Mouse (Mus musculus): ENCODE data around the gene Prm1. TPM values are rescaled to one million over a fixed set of nuclear protein-coding genes. Genes with fewer than 3 reads are reported as not detected.
"Not testable (repeated sequence)": the region's sequence is repeated elsewhere in the genome, so short reads cannot be mapped to it uniquely, and the experiment has no call there.

Prm1 gene
- total RNA-seq, 2 experiments from 2014 or later, result not detected

DNA sequence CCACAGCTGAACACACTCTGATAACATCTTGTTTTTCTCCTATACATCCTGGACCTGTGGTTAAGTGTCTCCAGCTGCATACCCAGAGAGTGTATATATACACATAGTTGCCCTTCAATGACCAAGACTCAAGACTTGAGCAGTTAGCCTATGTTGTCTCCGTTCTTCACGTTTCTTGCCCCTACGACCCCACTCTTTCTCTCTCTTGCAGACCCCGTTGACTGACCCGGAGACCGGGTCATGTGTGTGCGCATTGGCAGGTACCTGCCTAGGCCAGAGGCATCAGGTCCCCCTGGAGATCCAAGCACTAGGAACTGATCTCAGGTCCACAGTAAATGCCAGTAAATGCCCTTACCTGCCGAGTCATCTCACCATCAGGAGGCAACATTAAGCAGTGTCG is 21.6 kb upstream of the Prm1 start:
- intact Hi-C loops (cut with DNase I), result no loop called here
- no peak for DNase-seq

DNA sequence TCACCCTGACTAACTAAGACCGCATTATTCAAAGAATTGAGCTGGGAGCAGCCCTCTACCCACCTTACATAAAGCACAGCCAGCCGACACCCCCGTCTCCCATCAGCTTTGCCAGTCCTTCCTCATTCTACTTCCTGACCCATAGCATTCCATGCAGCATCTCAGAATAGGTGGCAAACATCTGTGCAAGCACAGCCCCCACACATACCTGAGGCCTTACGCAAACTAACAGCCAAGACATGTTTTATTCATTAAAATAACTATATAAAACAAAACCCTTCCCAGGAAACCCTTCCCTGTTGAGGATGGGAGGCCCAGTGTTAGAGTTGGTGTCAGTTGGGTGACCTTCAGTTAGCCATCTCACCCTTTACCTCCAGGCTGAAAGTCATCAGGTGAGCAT is 20.2 kb upstream of the Prm1 start:
- DNase-seq, result no peak
- intact Hi-C loops (cut with DNase I), result no loop called here

DNA sequence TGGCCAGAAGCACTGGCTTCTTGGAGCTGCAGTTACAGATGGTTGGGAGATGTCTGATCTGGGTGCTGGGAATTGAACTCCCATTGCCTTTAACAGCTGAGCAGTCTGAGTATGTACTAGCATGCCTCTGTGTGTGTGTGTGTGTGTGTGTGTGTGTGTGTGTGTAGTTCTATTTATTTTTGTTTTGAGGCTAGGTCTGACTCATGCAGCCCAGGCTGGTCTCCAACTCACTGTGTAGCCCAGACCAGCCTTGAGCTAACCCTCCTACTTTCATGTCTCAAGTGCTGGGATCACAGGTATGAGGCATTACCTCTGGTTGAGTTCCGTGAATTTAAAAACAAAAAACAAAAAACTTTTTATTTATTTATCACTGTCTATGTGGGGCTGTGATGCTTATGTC is 18.9 kb upstream of the Prm1 start:
- intact Hi-C loops (cut with DNase I), result no loop called here
- DNase-seq, result no peak

DNA sequence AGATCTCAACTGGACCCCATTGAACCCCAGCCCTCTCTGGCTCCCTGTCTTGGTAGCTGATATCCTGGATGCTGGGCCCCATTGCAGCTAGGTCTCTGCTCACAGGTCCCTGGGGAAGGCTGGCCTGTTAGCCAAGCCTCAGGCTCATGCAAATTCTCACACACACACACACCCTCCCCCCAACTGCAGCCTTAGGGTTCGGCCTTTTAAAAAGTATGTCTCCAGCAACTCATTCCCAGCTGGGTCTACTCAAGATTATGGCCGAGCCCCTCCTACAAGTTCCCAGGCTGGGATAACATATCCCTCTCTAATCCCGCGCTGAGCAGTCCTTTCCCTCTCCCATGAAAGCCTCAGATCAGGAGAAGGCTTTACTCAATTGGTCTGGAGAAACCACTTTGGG is 15.7 kb upstream of the Prm1 start:
- intact Hi-C loops (cut with DNase I), result no loop called here
- DNase-seq, result no peak

DNA sequence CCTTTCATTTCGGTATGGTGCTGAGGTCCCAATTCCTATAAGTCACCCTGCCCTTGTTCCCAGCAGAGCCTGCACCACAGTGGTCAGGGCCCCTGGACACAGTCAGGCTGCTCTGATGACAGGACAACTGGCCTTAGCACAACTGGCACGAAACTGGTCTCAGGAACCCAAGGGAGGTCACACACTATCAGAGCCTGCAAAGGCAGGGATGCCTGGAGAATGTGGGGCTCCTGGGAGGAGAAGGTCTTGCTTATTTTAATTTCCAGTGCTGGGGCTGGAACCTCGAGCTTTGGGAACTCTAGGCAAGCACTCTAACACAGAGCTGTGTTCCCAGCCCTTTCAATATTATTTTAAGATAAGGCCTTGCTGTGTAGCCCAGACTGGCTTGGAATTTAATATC is 14.3 kb upstream of the Prm1 start:
- peak in 1 of 2 experiments; percentile 42 for DNase-seq
- intact Hi-C loops (cut with DNase I), result no loop called here

DNA sequence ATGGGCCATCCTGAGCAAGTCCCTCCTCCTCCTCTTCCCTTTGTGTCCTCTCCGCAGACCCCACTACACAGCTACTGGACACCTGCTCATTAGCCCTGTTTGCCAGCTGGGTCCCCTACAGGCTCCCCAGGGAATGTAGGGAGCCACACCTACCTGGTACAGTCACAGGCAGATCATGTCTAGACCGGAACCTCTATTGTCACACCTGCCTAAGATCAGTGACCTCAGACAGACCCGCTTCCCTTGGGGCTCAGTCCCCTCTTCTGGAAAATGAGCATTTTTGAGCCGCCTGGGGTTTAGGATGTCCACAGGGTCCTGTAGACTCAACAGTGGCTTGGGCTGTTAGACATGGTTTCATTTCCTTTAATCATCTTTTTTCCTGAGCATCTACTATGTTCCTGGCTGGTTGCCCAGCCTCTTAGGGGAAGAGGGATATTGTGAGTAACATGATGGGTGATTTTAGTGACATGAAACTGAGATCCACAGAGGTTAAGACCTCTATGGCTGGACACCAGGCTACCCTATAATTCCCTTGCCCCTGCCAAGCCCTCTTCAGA is 13.0 kb upstream of the Prm1 start:
- intact Hi-C loops (cut with DNase I), result no loop called here
- no peak for DNase-seq

DNA sequence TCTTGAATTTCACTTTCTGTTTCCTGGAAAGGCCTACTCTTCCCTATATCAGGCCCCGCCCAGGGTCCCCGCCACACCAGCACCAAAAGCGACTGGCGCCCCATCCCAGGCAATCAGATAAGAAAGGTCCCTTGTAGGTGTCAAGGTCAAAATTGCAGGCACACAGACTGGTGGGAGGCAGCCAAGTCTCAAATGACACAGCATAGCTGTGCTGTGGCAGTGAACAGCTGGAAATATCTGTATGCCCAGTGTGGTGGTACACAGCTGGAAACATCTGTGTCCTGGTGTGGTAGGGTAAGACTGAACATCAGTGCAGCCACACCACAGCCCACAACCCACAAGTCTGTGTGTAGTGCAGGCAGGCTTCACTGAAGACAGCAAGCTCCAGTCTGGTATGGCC is 9.2 kb upstream of the Prm1 start:
- no peak for DNase-seq
- intact Hi-C loops (cut with DNase I), result no loop called here

DNA sequence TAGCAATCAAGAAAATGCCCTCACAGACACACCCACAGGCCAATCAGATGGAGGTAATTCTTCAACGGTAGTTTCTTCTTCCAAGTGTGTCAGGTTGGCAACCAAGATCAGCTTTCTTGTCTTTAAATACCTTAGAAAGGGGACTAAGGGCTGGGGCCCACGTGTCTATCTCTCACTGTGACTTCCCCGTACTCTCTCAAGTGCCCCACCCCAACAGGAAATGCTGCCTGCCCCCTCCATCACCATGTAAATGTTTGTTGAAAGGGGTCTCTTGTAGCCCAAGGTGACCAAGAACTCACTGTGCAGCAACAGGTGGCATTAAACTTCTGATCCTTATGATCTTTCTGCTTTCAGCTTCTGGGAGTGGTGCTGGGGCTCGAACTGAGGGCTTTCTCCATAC is 8.1 kb upstream of the Prm1 start:
- intact Hi-C loops (cut with DNase I), result no loop called here
- no peak for DNase-seq

DNA sequence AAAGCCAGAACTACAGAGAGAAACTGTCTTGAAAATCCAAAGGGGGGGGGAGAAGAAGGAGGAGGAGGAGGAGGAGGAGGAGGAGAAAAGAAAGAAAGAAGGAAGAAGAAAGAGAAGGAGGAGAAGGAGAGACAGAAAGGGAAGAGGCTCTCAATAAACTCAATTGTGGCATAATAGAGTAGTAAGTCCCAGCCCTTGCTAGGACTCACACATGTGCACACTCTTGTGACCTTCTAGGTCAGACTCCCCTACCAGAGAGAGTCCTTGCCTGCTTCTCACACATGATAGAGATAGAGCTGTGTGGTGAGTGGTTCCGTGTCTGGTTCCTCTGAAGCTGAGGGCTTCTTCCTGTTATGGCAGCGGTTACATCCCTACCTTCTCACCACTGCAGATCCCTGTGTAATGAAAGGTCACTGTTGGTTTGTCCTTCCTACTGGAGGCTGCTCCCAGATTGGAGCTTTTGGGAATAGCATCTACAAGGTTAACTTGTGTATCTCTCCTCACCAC is 7.3 kb upstream of the Prm1 start, which contains the start of gene Gm11172:
Gm11172 (plus strand) TSS at position 51 of the 507 bp plus-strand sequence.
- no peak for DNase-seq

DNA sequence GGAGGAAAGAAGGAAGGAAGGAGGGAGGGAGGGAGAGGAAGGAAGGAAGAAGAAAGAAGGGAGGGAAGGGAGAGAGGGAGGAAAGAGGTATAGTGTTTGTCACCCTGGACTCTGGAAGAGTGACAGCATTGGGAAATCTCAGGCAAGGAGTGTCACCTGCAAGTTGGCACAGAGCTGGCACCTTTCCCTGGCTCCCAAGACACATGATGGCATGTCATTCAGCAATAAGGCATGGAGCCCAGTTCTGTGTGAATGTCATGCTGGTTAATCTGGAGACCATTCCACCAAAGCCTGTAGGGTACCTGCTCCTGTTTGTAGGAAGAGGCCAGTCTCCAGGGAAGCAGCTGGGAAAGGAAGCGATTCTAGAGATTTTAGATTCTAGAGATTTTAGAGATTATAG is 4.7 kb upstream of the Prm1 start:
- DNase-seq, result no peak
- intact Hi-C loops (cut with DNase I), result no loop called here

More for the DNA sequence above, 7.3 kb upstream of the Prm1 start, which contains the start of gene Gm11172:
- intact Hi-C loops (cut with DNase I), result no loop called here

DNA sequence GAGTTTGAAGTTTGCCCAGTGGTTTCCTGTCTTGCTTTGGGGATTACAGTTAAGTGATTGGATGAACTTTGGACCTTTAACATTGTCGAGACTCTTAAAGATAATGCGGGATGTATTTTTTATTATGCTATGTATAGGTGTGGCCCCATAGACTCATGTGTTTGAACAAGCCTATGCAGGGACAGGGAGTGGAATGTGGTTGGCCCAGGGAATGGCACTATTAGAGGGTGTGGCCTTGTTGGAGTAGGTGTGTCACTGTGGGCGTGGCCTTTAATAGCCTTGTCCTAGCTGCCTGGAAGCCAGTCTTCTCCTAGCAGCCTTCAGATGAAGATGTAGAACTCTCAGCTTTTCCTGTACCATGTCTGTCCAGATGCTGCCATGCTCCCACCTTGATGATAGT is 3.2 kb downstream of the Prm1 start:
- intact Hi-C loops (cut with DNase I); DNase-seq: not testable (repeated sequence)

DNA sequence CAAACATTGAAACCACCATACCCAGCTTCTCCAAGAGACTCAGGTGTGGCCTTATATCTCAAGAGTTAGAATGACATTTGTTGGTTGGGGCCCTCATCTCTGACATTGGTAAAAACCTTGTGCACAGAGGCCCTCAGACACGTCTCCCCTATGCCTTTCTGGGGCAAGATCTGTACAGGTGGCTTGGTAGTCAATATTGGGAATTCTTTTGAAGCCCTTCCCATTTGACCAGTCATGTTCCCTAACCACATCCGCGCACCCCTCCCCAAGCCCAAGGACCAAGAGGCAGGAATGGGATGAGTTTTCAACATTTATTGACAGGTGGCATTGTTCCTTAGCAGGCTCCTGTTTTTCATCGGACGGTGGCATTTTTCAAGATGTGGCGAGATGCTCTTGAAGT is 9.6 kb downstream of the Prm1 start, which contains the start of gene Prm2:
Prm2 (minus strand) TSS at position 101 of the 400 bp plus-strand sequence.
- intact Hi-C loops (cut with DNase I), result no loop called here
- no peak for DNase-seq

DNA sequence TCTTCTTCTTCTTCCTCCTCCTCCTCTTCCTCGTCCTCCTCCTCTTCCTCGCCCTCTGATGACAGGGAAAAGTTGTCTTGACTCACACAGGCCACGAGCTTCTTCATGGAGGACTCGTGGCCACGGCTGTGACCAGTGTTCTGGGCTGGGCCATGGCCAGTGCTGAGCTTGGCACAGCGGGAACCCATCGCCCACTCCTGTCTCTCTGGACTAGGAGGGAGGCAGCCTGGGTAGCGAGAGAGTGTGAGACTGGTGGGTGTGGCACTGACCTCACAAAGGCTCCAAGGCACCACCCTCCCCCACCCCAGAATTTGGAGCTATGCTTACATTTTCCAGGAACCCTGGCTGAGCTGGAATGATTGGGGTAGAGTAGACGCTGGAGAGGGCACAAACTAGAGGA is 14.9 kb downstream of the Prm1 start, which contains the start of gene Prm3:
Prm3 (minus strand) TSS at position 213 of the 400 bp plus-strand sequence.
- intact Hi-C loops (cut with DNase I), result no loop called here
- no peak for DNase-seq

DNA sequence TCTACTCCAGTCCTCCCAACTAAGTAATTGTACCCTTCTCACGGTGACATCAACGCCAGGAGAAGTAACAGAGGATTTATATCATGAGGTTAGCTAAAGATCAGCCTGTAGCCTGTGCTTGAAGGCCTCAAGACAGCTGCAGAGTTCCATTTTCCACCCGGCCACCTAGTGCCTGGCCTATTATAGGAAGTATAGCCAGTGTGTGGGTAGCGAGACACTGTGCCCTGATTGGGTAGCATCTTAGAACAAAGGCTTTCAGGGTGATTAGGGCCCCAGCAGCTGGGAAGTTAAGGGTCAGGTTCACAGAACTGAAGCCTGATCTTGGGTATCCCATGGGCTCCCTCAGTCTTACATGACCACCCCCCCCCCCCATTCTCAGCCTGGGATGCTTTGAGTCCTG is 16.8 kb downstream of the Prm1 start:
- DNase-seq, result no peak
- intact Hi-C loops (cut with DNase I), result loop anchor here (5.0 kb wide), 2 partner anchors 58 to 78 kb away; no protein-coding TSS in a partner anchor

DNA sequence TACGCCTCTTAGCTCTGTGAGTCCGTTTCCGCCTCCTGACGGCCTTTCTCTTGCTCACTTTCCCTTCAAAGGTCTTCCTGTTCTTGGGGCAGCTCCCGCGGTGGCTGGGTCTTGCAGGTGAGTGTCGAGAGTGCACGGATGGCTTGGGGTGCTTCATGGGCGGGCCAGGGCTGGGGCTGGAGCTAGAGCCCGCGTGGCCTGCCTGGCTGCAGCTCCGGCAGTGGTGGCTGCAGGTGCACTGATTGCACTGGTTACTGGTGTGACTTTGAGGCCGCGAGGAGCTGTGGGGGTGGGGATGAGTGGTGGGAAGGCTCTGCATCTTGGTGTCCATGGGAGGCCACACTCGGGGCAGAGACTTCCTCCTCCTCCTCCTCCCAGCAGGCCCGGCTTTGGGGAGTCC is 17.4 kb downstream of the Prm1 start, which contains the start of gene Tnp2:
Tnp2 (minus strand) TSS at position 390 of the 400 bp plus-strand sequence.
- DNase-seq, result no peak
- intact Hi-C loops (cut with DNase I), result loop anchor here (5.0 kb wide), 2 partner anchors 59 to 79 kb away; no protein-coding TSS in a partner anchor

DNA sequence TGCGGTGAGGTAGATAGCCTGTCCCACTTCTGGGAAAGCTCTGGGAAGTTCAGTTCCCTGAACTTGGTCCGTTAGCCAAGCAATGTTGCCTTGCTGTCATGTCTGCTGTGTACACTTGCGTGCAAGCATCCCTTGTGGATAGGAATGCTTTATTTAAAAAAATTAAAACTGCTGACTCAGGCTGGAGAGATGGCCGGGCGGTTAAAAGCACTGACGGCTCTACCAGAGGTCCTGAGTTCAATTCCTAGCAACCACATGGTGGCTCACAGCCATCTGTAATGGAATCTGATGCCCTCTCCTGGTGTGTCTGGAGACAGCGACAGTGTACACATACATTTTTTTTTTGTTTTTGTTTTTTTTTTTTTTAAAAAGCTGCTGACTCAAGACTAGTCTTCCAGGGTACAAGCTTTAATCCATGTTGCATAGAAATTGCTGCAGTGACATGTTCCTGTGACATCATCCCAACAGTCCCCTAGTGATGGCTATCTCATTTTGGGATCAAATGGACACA is 18.0 kb downstream of the Prm1 start:
- intact Hi-C loops (cut with DNase I), result loop anchor here (5.0 kb wide), 2 partner anchors 60 to 80 kb away; no protein-coding TSS in a partner anchor

DNA sequence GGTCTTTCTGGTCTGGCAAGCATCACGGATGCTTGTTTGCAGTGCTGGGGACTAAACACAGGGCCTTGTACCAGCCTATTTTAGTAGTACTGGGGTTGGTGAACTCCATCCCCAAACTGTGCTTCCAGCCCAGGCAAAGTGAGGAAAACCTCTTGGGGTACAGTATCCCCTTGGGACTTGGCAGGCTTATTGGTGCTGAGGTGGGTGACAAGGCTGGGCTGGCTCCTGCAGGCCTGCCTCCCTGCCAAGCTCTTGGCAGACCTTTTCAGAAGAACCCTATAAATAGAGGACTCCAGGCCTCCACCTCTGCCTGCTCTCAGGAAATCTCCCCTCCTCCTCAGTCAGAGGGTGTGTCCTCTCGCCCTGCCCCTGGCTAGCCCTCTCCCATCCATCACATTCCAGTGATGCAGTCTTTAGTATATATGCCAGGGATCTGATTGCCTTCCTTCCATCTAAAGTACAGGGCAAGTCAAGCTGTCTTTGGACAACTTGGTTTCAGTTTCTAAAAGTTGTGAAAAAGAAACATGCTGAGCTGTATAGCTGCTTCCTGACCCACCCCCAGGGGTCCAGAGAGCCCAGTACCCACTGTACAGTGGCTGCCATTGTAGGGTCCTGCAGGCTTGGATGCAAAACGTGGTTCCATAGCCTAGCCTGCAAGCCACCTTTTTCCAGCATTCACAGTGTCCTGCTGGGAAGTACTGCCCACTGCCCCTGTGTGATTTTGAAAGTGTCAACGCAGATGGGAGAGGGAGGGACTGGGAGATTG is 18.7 kb downstream of the Prm1 start:
- peak in 1 of 2 experiments; percentile 29 for DNase-seq
- intact Hi-C loops (cut with DNase I), result loop anchor here (1.0 to 5.0 kb wide), 3 partner anchors 60 to 147 kb away; no protein-coding TSS in a partner anchor

More for the DNA sequence above, 18.0 kb downstream of the Prm1 start:
- DNase-seq, result no peak

DNA sequence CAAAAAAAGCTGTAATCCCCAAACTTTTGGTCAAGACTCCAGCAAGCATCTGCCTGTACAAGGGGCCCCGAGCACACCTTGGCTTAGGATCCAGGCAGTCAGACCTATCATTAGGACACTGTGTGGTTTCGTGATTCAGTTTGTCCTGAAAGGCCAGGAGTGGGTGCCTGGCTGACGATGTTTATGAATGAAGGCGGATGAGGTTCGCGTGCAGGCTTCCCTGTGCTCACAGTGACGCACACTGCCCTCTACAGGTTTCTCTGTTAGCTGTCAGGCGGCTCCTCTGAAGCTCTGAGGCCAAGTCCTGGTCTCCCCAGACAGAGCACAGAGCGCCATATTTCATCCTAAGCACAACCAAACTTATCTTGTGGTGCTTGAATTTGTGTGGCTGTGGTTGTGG is 19.4 kb downstream of the Prm1 start:
- intact Hi-C loops (cut with DNase I), result loop anchor here (1.0 to 5.0 kb wide), 3 partner anchors 61 to 146 kb away; no protein-coding TSS in a partner anchor
- DNase-seq, result peak; percentile 78 to 86

DNA sequence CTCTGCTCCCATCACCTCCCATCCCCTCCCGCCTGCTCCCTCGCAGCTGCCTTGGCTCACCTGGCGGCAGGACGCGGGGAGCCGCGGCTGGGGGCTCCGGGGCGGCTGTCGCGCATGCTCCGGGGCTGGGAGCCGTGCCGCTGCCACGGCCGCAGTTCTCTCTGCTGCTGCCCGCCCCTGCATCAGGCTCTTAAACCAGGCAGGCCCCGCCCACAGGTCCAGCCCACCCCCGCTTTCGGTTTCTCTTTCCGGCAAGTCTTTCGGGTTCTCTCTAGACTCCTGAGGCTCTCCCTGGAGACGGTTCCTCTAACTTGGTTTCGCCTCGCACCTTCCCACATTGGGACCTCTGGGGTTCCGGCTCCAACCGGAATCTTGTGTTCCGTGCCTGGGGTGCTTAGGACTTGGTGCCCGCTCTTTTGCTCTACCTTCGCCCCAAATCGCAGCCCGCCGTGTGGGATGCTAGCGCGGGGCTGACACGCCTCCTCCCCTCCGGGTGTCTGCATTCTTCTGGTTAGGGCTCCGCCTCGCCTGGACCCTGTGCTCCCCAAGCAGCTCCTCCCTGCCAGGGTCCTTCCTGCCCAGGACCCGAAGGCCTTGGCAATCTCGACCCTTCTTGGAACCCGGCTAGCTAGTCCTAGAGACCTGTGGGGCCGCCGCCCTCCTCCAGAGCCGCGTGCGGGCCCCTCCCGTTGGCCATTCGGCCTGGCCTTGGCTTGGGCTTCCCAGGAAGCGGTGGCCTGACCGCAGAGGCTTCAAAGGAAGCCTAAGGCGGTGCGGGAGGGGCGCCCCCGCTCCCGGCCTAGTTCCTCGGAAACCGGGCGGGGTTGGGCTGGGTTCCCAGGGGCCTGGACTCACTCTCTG is 20.0 kb downstream of the Prm1 start, which contains the start of gene Socs1:
Socs1 (minus strand) TSS at position 166 of the 861 bp plus-strand sequence.
- peak; percentile 87 to 88 for DNase-seq
- intact Hi-C loops (cut with DNase I), result loop anchor here (1.0 to 5.0 kb wide), 5 partner anchors 62 to 215 kb away; no protein-coding TSS in a partner anchor

Measured in heart, postnatal 14 days (tissue).